Mouse (Mus musculus): Measurements from ENCODE around the gene Atm. TPM values are rescaled to one million over a fixed set of nuclear protein-coding genes. Genes with fewer than 3 reads are reported as not detected.

Atm gene
- polyA plus RNA-seq, 1 experiment: 1.9 TPM

- no peak overlapping the region for H3K4me3 ChIP-seq (ENCODE audit: control insufficient read depth, low read depth, low read length)
- no peaks in the 10 kb centered on the region for H3K36me3 ChIP-seq (ENCODE audit: control insufficient read depth, insufficient read depth, low read length)
- peaks cover 8% of the 10 kb centered on the region for H3K4me1 ChIP-seq (ENCODE audit: control insufficient read depth, insufficient read depth, low read length)
- H3K27ac ChIP-seq (ENCODE audit: control insufficient read depth, insufficient read depth, low read depth, low read length): no peak overlapping the region
- no peaks in the 10 kb centered on the region for H3K27me3 ChIP-seq (ENCODE audit: control insufficient read depth, insufficient read depth, low read length)
- no peak for TF ChIP-seq CTCF (IDR thresholded peaks at IDR 0.05; ENCODE audit: control insufficient read depth, insufficient read depth, insufficient replicate concordance, low read depth, low read length)
- TF ChIP-seq POLR2A (IDR thresholded peaks at IDR 0.05; ENCODE audit: control insufficient read depth, low read depth, low read length): no peak
Measured at GRCm38 (mm10) chr9:53408548-53408947, 128.0 kb downstream of the Atm start.

- no peak for TF ChIP-seq CTCF (IDR thresholded peaks at IDR 0.05; ENCODE audit: control insufficient read depth, insufficient read depth, insufficient replicate concordance, low read depth, low read length)
- TF ChIP-seq POLR2A (IDR thresholded peaks at IDR 0.05; ENCODE audit: control insufficient read depth, low read depth, low read length): peak; percentile 60; the same call in 1 of the 2 replicates
- Histone ChIP-seq H3K27me3 (ENCODE audit: control insufficient read depth, insufficient read depth, low read length) (no peaks in the 10 kb centered on the region), H3K4me3 (ENCODE audit: control insufficient read depth, low read depth, low read length) (peak overlapping the region; percentile 95), H3K36me3 (ENCODE audit: control insufficient read depth, insufficient read depth, low read length) (no peaks in the 10 kb centered on the region), H3K27ac (ENCODE audit: control insufficient read depth, insufficient read depth, low read depth, low read length) (peak overlapping the region; percentile 72), H3K4me1 (ENCODE audit: control insufficient read depth, insufficient read depth, low read length) (peaks cover 13% of the 10 kb centered on the region)
Measured at GRCm38 (mm10) chr9:53404753-53405722, 131.5 kb downstream of the Atm start.

GRCm38 (mm10) chr9:53404050-53404752 is 132.3 kb downstream of the Atm start:
- H3K27me3 ChIP-seq (ENCODE audit: control insufficient read depth, insufficient read depth, low read length): no peaks in the 10 kb centered on the region
- peaks cover 13% of the 10 kb centered on the region for H3K4me1 ChIP-seq (ENCODE audit: control insufficient read depth, insufficient read depth, low read length)
- no peaks in the 10 kb centered on the region for H3K36me3 ChIP-seq (ENCODE audit: control insufficient read depth, insufficient read depth, low read length)
- no peak overlapping the region for H3K27ac ChIP-seq (ENCODE audit: control insufficient read depth, insufficient read depth, low read depth, low read length)
- no peak for TF ChIP-seq CTCF (IDR thresholded peaks at IDR 0.05; ENCODE audit: control insufficient read depth, insufficient read depth, insufficient replicate concordance, low read depth, low read length)
- TF ChIP-seq POLR2A (IDR thresholded peaks at IDR 0.05; ENCODE audit: control insufficient read depth, low read depth, low read length): no peak
- peak overlapping the region; percentile 95; the same call in 1 of the 2 replicates for H3K4me3 ChIP-seq (ENCODE audit: control insufficient read depth, low read depth, low read length)

GRCm38 (mm10) chr9:53402991-53403390 is 133.5 kb downstream of the Atm start:
- no peak for TF ChIP-seq POLR2A (IDR thresholded peaks at IDR 0.05; ENCODE audit: control insufficient read depth, low read depth, low read length)
- TF ChIP-seq CTCF (IDR thresholded peaks at IDR 0.05; ENCODE audit: control insufficient read depth, insufficient read depth, insufficient replicate concordance, low read depth, low read length): no peak
- Histone ChIP-seq H3K4me1 (ENCODE audit: control insufficient read depth, insufficient read depth, low read length) (peaks cover 18% of the 10 kb centered on the region), H3K27ac (ENCODE audit: control insufficient read depth, insufficient read depth, low read depth, low read length) (no peak overlapping the region), H3K36me3 (ENCODE audit: control insufficient read depth, insufficient read depth, low read length) (no peaks in the 10 kb centered on the region), H3K4me3 (ENCODE audit: control insufficient read depth, low read depth, low read length) (no peak overlapping the region), H3K27me3 (ENCODE audit: control insufficient read depth, insufficient read depth, low read length) (no peaks in the 10 kb centered on the region)

- Histone ChIP-seq H3K27me3 (ENCODE audit: control insufficient read depth, insufficient read depth, low read length) (no peaks in the 10 kb centered on the region), H3K4me1 (ENCODE audit: control insufficient read depth, insufficient read depth, low read length) (peaks cover 19% of the 10 kb centered on the region), H3K4me3 (ENCODE audit: control insufficient read depth, low read depth, low read length) (peak within 1 kb of the TSS; percentile 62), H3K36me3 (ENCODE audit: control insufficient read depth, insufficient read depth, low read length) (no peaks in the 10 kb centered on the region), H3K27ac (ENCODE audit: control insufficient read depth, insufficient read depth, low read depth, low read length) (peak within 1 kb of the TSS; percentile 69)
- TF ChIP-seq POLR2A (IDR thresholded peaks at IDR 0.05; ENCODE audit: control insufficient read depth, low read depth, low read length): no peak
- TF ChIP-seq CTCF (IDR thresholded peaks at IDR 0.05; ENCODE audit: control insufficient read depth, insufficient read depth, insufficient replicate concordance, low read depth, low read length): no peak
Measured at GRCm38 (mm10) chr9:53402291-53402711, 134.2 kb downstream of the Atm start, which contains the start of gene 4930550C14Rik. Gene 4930550C14Rik, plus strand, starts transcription at chr9:53402325.

GRCm38 (mm10) chr9:53401146-53401545 is 135.4 kb downstream of the Atm start:
- Histone ChIP-seq H3K27me3 (ENCODE audit: control insufficient read depth, insufficient read depth, low read length) (no peaks in the 10 kb centered on the region), H3K27ac (ENCODE audit: control insufficient read depth, insufficient read depth, low read depth, low read length) (no peak overlapping the region), H3K36me3 (ENCODE audit: control insufficient read depth, insufficient read depth, low read length) (no peaks in the 10 kb centered on the region), H3K4me1 (ENCODE audit: control insufficient read depth, insufficient read depth, low read length) (peaks cover 19% of the 10 kb centered on the region), H3K4me3 (ENCODE audit: control insufficient read depth, low read depth, low read length) (no peak overlapping the region)
- TF ChIP-seq CTCF (IDR thresholded peaks at IDR 0.05; ENCODE audit: control insufficient read depth, insufficient read depth, insufficient replicate concordance, low read depth, low read length) (no peak), POLR2A (IDR thresholded peaks at IDR 0.05; ENCODE audit: control insufficient read depth, low read depth, low read length) (no peak)

GRCm38 (mm10) chr9:53400696-53401095 is 135.8 kb downstream of the Atm start:
- Histone ChIP-seq H3K4me1 (ENCODE audit: control insufficient read depth, insufficient read depth, low read length) (peaks cover 18% of the 10 kb centered on the region), H3K27ac (ENCODE audit: control insufficient read depth, insufficient read depth, low read depth, low read length) (no peak overlapping the region), H3K27me3 (ENCODE audit: control insufficient read depth, insufficient read depth, low read length) (no peaks in the 10 kb centered on the region), H3K4me3 (ENCODE audit: control insufficient read depth, low read depth, low read length) (no peak overlapping the region), H3K36me3 (ENCODE audit: control insufficient read depth, insufficient read depth, low read length) (no peaks in the 10 kb centered on the region)
- TF ChIP-seq CTCF (IDR thresholded peaks at IDR 0.05; ENCODE audit: control insufficient read depth, insufficient read depth, insufficient replicate concordance, low read depth, low read length) (no peak), POLR2A (IDR thresholded peaks at IDR 0.05; ENCODE audit: control insufficient read depth, low read depth, low read length) (no peak)

All from testis, adult 2 months (tissue).